Mouse (Mus musculus) spleen, adult 2 months (tissue): ENCODE data around the gene Pawr. TPM values are rescaled to one million over a fixed set of nuclear protein-coding genes. Genes with fewer than 3 reads are reported as not detected.

Experiments used
- DNase-seq, 2 experiments: peaks; one replicate each; pipeline versions ENCODE4 v3.0.0 to v3.0.0-alpha.2; 2012 to 2021; ENCODE audit warnings: low spot score in 2 of 2, low read depth in 1 of 2
- H3K27ac ChIP-seq: fragments of 200-500 bp; 2 replicates; pipeline ENCODE4 v1.5.1; 2012; ENCODE audit warnings: low read length, inconsistent platforms; ENCODE audit not compliant: insufficient read depth
- H3K27me3 ChIP-seq: fragments of 200-500 bp; 2 replicates; pipeline ENCODE4 v1.6.1; 2012; ENCODE audit warnings: mild to moderate bottlenecking, moderate library complexity, low read length, inconsistent platforms; ENCODE audit not compliant: control insufficient read depth, insufficient read depth
- H3K36me3 ChIP-seq: fragments of 200-500 bp; 2 replicates; pipeline ENCODE4 v1.6.1; 2012; ENCODE audit warnings: mild to moderate bottlenecking, low read length, inconsistent platforms; ENCODE audit not compliant: control insufficient read depth, insufficient read depth
- H3K4me1 ChIP-seq: fragments of 200-500 bp; 2 replicates; pipeline ENCODE4 v1.6.1; 2011; ENCODE audit warnings: inconsistent platforms; ENCODE audit not compliant: control insufficient read depth, insufficient read depth, insufficient read length
- H3K4me3 ChIP-seq: fragments of 200-500 bp; 2 replicates; pipeline ENCODE4 v1.5.1; 2011; ENCODE audit warnings: mild to moderate bottlenecking, inconsistent platforms; ENCODE audit not compliant: insufficient read depth, insufficient read length; ENCODE audit errors: extremely low read depth
- CTCF ChIP-seq: fragments of 200-500 bp; IDR thresholded peaks from 2 replicates; pipeline ENCODE4 v1.5.1; 2011; ENCODE audit warnings: mild to moderate bottlenecking, inconsistent platforms; ENCODE audit not compliant: insufficient read depth, insufficient read length, insufficient replicate concordance; ENCODE audit errors: extremely low read depth
- POLR2A ChIP-seq: fragments of 200-500 bp; IDR thresholded peaks from 2 replicates; pipeline ENCODE4 v1.6.1; 2011; ENCODE audit warnings: low read depth, low read length, inconsistent platforms
- WGBS: fragments of 180-500 bp; shearing (Covaris S2); methylation state at CpG from one replicate; pipeline ENCODE4 v1.1.7; 2018; 5-methylcytosine and 5-hydroxymethylcytosine counted together
- polyA plus RNA-seq: library from polyadenylated mRNA; depleted of rRNA; stranded (reverse); fragments of >200 nt; gene quantifications from 2 replicates; pipeline ENCODE4 v1.2.3, GENCODE M21; 2012

Pawr gene
- polyA plus RNA-seq, 1 experiment: 3.5 TPM

GRCm38 (mm10) chr10:108313845-108314244, 18.1 kb upstream of the Pawr start:
- Histone ChIP-seq H3K27ac (no peak overlapping the region), H3K27me3 (no peaks in the 10 kb centered on the region), H3K4me3 (no peak overlapping the region), H3K4me1 (no peaks in the 10 kb centered on the region), H3K36me3 (no peaks in the 10 kb centered on the region)
- WGBS: 91% methylated on average over 6 of the region's 6 CpGs
- no peak for DNase-seq
- TF ChIP-seq POLR2A (no peak), CTCF (no peak)

GRCm38 (mm10) chr10:108314396-108314795, 17.5 kb upstream of the Pawr start:
- Histone ChIP-seq H3K36me3 (no peaks in the 10 kb centered on the region), H3K4me3 (no peak overlapping the region), H3K27ac (no peak overlapping the region), H3K27me3 (no peaks in the 10 kb centered on the region), H3K4me1 (no peaks in the 10 kb centered on the region)
- DNase-seq: no peak
- 93% methylated on average over 8 of the region's 8 CpGs for WGBS
- TF ChIP-seq POLR2A: no peak

GRCm38 (mm10) chr10:108315236-108315635, 16.7 kb upstream of the Pawr start:
- DNase-seq: no peak
- no peak for TF ChIP-seq POLR2A
- TF ChIP-seq CTCF: no peak
- no peaks in the 10 kb centered on the region for H3K36me3 ChIP-seq
- no peak overlapping the region for H3K27ac ChIP-seq
- H3K4me1 ChIP-seq: no peaks in the 10 kb centered on the region
- WGBS: 93% methylated on average over 7 of the region's 7 CpGs
- no peak overlapping the region for H3K4me3 ChIP-seq
- no peaks in the 10 kb centered on the region for H3K27me3 ChIP-seq

- Histone ChIP-seq H3K4me1 (peaks cover 13% of the 10 kb centered on the region; the same call in 1 of the 2 replicates), H3K4me3 (no peak overlapping the region), H3K36me3 (no peaks in the 10 kb centered on the region), H3K27me3 (peaks cover 21% of the 10 kb centered on the region), H3K27ac (no peak overlapping the region)
- no peak for TF ChIP-seq CTCF
- TF ChIP-seq POLR2A: no peak
- WGBS: 86% methylated on average over 7 of the region's 7 CpGs
- DNase-seq: no peak
These were observed 3.6 kb upstream of the Pawr start for GRCm38 (mm10) chr10:108328356-108328755.

- Histone ChIP-seq H3K27ac (no peak overlapping the region), H3K27me3 (peaks cover 21% of the 10 kb centered on the region), H3K36me3 (no peaks in the 10 kb centered on the region), H3K4me3 (no peak overlapping the region), H3K4me1 (peaks cover 13% of the 10 kb centered on the region; the same call in 1 of the 2 replicates)
- TF ChIP-seq POLR2A (no peak), CTCF (no peak)
- WGBS: 85% methylated on average over 12 of the region's 12 CpGs
- DNase-seq: no peak
These were observed 2.9 kb upstream of the Pawr start for GRCm38 (mm10) chr10:108328983-108329382.

GRCm38 (mm10) chr10:108329771-108330170, 2.1 kb upstream of the Pawr start:
- TF ChIP-seq POLR2A (no peak), CTCF (no peak)
- Histone ChIP-seq H3K36me3 (no peaks in the 10 kb centered on the region), H3K4me3 (no peak overlapping the region), H3K27me3 (peaks cover 21% of the 10 kb centered on the region), H3K27ac (no peak overlapping the region), H3K4me1 (peaks cover 13% of the 10 kb centered on the region; the same call in 1 of the 2 replicates)
- no peak for DNase-seq
- 90% methylated on average over 5 of the region's 5 CpGs for WGBS

- no peak for DNase-seq
- Histone ChIP-seq H3K4me1 (peaks cover 13% of the 10 kb centered on the region; the same call in 1 of the 2 replicates), H3K36me3 (no peaks in the 10 kb centered on the region), H3K27me3 (peaks cover 21% of the 10 kb centered on the region), H3K4me3 (no peak overlapping the region), H3K27ac (no peak overlapping the region)
- no peak for TF ChIP-seq POLR2A
- no peak for TF ChIP-seq CTCF
- WGBS: 25% methylated on average over 10 of the region's 10 CpGs
These were observed 957 bp upstream of the Pawr start for GRCm38 (mm10) chr10:108330964-108331363.
